Mouse (Mus musculus) right cerebral cortex, postnatal 4 days (tissue): ENCODE data around the gene Bcdin3d.
A peak's percentile ranks its signal among the peaks of the same experiment; 100 is the strongest.

Source experiments
- DNase-seq: peaks from one replicate; pipeline ENCODE4 v3.0.0-alpha.2; 2022

The Bcdin3d gene

GRCm38 (mm10) chr15:99474576-99474926 lies at the start of gene Bcdin3d:
Bcdin3d (minus strand) TSS chr15:99474730.
- DNase-seq: peak; percentile 87

- no peak for DNase-seq
Measured at GRCm38 (mm10) chr15:99520306-99520705, 45.8 kb upstream of the Bcdin3d start.

- no peak for DNase-seq
Measured at GRCm38 (mm10) chr15:99519626-99520025, 45.1 kb upstream of the Bcdin3d start.

- no peak for DNase-seq
Measured at GRCm38 (mm10) chr15:99517715-99518114, 43.2 kb upstream of the Bcdin3d start.

- no peak for DNase-seq
Measured at GRCm38 (mm10) chr15:99516715-99517114, 42.2 kb upstream of the Bcdin3d start.

GRCm38 (mm10) chr15:99511797-99512525 lies 37.4 kb upstream of the Bcdin3d start:
- DNase-seq: no peak

GRCm38 (mm10) chr15:99510621-99511020 lies 36.1 kb upstream of the Bcdin3d start:
- DNase-seq: no peak

GRCm38 (mm10) chr15:99509840-99510239 lies 35.3 kb upstream of the Bcdin3d start:
- DNase-seq: no peak

- DNase-seq: no peak
Measured at GRCm38 (mm10) chr15:99505324-99506095, 31.0 kb upstream of the Bcdin3d start.

- DNase-seq: no peak
Measured at GRCm38 (mm10) chr15:99503256-99503655, 28.7 kb upstream of the Bcdin3d start.

GRCm38 (mm10) chr15:99502311-99502831 lies 27.8 kb upstream of the Bcdin3d start:
- no peak for DNase-seq

- DNase-seq: peak; percentile 40
Measured at GRCm38 (mm10) chr15:99501292-99502260, 27.0 kb upstream of the Bcdin3d start.

GRCm38 (mm10) chr15:99500320-99500719 lies 25.8 kb upstream of the Bcdin3d start:
- no peak for DNase-seq

- no peak for DNase-seq
Measured at GRCm38 (mm10) chr15:99499726-99500125, 25.2 kb upstream of the Bcdin3d start.

GRCm38 (mm10) chr15:99498781-99499180 lies 24.3 kb upstream of the Bcdin3d start:
- DNase-seq: no peak

- no peak for DNase-seq
Measured at GRCm38 (mm10) chr15:99498356-99498755, 23.8 kb upstream of the Bcdin3d start.

GRCm38 (mm10) chr15:99497527-99498242 lies 23.2 kb upstream of the Bcdin3d start:
- peak; percentile 33 for DNase-seq

GRCm38 (mm10) chr15:99497061-99497460 lies 22.5 kb upstream of the Bcdin3d start:
- DNase-seq: peak; percentile 63

- no peak for DNase-seq
Measured at GRCm38 (mm10) chr15:99484745-99485144, 10.2 kb upstream of the Bcdin3d start.

- no peak for DNase-seq
Measured at GRCm38 (mm10) chr15:99475814-99476213, 1.3 kb upstream of the Bcdin3d start.

GRCm38 (mm10) chr15:99473801-99474575 lies 542 bp downstream of the Bcdin3d start:
- DNase-seq: peak; percentile 60
